Mouse (Mus musculus): Measurements from ENCODE around the gene Ubiad1.

The Ubiad1 gene

DNA sequence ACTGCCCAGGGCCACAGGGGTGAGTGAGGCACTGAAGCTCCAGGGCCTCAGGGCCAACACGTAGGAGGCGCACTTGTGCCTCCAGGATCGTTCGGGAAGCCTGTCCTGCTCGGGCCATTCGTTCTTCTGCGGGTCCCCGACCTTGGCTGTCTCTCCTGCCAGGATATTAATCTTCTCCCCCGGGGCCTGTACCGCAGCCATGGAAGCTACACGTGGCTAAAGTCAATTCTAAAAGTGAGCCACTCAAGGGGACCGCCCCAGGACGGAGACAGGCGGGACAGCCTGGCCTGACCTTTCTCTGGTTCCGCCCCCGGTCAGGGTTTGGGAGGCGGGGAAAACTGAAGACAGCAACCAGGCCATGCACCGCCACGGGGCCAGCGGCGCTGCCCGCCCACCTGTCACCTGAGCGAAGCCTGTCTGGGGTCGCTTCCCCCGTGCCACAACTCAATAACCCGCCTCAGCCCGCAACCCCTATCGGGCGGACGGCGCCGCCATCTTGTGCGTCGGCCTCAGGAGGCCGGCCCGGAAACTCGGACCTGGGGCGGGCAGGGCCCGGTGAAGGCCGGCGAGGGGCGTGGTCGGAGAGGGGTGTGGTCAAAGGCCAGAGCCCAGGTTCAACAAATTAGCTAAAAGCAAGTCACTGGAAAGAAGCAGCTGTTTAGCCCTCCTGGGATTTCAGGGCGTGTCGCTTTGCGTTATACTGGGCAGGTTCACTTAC, at the start of gene Ubiad1:
Gene Ubiad1, minus strand, starts transcription at position 522 of the 718 bp plus-strand sequence.
- in situ Hi-C loops (cut with MboI, MseI), result no loop called here

GRCm38 (mm10) chr4:148491448-148491847, 46.9 kb upstream of the Ubiad1 start:
- in situ Hi-C loops (cut with MboI, MseI), result no loop called here

GRCm38 (mm10) chr4:148490502-148490901, 45.9 kb upstream of the Ubiad1 start:
- in situ Hi-C loops (cut with MboI, MseI), result no loop called here

DNA sequence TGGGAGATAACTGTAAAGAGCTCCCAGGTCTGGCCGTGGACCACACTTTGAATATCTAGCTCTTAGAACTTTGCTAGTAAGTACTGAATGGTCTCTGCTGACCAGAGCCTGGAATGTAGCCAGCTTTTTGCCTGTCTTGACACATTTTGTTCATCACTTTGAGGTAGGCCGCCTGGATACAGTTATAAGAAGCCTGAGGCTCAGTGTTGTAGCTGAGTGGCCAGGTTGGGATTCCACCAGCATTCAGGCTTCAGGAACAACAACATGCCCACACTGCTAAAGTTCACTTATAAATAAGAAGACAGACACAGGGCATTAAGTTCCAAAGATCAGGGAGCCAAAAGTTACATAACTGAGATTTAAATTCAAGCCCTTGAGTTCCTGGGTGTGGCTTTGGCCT, 43.3 kb upstream of the Ubiad1 start:
- in situ Hi-C loops (cut with MboI, MseI), result no loop called here

- in situ Hi-C loops (cut with MboI, MseI), result no loop called here
Observed at GRCm38 (mm10) chr4:148484511-148484910, 39.9 kb upstream of the Ubiad1 start.

DNA sequence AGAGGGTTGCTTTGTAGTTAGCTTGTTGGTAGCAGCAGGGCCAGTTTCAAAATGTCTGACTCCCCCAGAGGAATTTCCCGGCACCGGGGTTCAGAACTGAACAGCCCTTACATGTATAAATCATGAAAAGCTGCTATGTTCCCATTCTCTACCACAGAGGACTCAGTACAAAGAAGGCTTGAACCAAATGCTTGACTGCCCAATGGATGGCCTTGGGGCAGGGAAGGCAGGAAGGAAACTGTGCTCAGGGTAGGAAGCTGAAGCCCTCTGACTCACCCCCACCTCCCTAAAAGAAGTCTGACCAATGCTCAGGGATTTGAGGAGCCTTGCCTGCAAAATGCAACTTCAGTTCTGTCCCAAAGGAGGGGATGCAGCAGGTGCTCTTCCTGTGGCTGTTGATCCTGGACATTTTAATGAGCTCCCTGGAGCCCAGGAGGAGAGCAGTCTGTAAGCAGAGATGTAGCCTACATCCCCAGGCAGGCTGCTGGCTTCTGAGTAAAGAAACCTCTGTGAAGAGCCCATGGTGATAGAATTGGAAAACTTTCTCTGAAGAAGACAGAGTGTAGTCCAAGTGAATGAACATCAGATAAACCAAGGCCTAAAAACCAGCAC, 37.1 kb upstream of the Ubiad1 start:
- in situ Hi-C loops (cut with MboI, MseI), result no loop called here

DNA sequence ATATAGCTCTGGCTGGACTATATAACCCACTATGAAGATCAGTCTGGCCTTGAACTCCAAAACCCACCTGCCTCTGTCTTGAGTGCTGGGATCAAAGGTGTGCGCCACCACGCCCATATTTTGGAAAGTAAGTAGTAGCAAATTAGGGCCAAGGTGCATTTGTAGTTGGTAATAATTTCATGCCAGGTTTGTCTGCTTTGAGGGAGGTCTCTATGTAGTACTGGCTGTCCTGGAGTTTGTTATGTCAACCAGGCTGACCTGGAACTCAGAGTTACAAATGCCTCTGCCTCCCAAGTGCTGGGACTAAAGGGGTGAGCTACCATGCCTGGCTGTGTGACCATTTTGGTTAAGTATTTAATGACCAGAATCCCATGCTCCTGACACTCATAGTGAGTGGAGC, 35.7 kb upstream of the Ubiad1 start:
- in situ Hi-C loops (cut with MboI, MseI), result no loop called here

DNA sequence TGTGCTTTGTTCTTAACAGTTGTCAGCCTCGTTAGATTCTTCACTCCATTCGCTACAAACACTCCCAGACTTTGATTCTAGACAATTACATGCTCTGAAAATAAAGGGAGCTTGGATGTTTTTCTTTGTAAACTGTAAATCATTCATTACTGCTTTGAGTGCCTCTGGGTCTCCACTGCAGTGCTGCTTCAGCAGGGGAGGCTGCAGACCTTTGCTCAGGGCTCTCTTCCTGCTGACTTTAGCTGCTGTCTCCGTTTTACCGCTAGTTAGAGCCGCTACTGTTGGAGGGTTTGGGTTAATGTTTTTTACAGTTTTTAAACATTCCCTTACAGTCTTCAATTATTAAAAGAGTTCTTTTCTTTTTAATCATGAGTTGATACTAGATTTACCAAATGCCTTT, 28.9 kb upstream of the Ubiad1 start:
- in situ Hi-C loops (cut with MboI, MseI), result loop anchor here (25.0 kb wide), 1 partner anchor 611 kb away; the partner anchor contains the start of genes Fv1 and Miip

DNA sequence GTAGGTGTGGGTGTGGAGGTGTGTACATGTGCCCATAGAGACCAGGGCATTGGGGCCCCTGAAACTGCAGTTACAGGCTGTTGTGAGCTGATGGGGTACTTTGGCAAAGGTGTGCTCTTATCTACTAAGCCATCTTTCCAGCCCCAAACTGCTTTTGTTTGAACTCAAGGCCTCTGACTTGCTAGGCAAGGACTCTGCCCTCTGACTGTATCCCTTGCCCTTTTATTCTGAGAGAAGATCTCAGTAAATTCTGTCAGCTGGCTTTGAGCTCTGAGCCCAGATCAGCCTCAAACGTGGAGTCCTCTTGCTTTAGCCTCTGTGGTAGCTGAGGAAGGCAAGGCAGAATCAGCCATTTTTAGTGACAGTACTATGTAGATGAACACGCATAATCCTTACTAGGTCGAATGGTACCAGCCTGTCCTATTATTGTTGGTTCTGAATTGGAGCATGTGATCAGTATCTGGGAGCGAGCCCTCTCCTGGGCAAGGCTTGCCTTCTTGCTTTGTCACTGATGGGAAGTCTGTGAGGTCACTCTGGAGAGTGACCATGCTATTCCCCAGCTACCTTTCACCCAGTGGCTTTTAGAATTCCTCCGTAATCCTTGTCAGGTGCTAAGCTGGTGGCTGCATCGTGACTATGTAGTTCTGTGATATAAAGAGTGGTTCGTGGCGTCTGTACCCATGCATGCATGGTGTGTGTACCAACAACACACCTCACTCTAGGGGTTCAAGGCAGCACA, 28.0 kb upstream of the Ubiad1 start:
- in situ Hi-C loops (cut with MboI, MseI), result loop anchor here (25.0 kb wide), 1 partner anchor 610 kb away; the partner anchor contains the start of genes Fv1 and Miip

GRCm38 (mm10) chr4:148471363-148471806, 26.8 kb upstream of the Ubiad1 start:
- in situ Hi-C loops (cut with MboI, MseI), result loop anchor here (25.0 kb wide), 1 partner anchor 609 kb away; the partner anchor contains the start of genes Fv1 and Miip

GRCm38 (mm10) chr4:148469487-148470252, 25.1 kb upstream of the Ubiad1 start:
- in situ Hi-C loops (cut with MboI, MseI), result loop anchor here (25.0 kb wide), 1 partner anchor 607 kb away; the partner anchor contains the start of genes Fv1 and Miip

DNA sequence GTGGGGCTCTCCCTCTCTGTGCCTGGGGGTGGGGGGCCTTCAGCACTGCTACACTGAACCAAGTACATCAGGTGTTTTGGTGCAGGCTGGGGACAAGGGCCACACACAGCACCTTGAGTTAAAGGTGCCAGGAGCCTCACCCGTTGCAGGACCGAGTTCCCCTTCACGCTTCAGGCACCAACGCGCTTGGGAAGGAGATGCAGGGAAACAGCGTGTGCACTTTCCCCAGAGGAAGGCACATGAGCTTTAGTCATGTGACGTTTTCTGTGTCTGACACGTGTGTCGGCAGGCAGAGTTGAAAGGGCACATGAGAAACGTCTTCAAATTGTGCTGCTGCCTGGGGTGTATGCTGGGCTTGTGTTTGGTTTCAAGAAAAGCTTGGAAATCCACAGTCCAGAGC, 23.8 kb upstream of the Ubiad1 start:
- in situ Hi-C loops (cut with MboI, MseI), result loop anchor here (25.0 kb wide), 1 partner anchor 606 kb away; the partner anchor contains the start of genes Fv1 and Miip

DNA sequence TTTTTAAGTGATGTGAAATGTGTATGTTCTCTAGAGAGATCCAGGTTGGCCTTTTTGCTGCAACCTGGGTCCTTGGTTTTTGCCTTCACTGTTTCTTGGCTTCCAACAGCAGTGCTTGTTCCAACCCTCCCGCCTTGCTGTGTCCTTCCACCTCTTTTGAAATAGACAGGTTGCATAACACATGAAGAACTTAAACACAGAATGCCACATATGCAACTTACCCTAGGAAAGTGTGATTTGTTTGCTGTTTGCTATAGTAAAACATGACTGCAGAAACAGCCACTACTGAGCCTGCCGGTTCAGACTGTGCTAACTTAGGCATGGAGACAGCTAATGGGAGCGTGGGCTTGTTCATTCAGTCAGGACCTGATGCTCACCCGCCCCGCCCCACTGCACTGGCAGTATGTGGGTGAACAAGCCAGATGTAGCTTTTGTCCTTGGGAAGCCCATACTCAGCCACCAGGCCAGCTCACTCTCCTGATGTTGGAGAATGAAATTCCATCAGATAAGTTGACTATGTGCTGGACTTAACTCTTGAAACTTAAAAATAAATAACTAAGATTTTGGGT, 22.0 kb upstream of the Ubiad1 start:
- in situ Hi-C loops (cut with MboI, MseI), result loop anchor here (25.0 kb wide), 1 partner anchor 604 kb away; the partner anchor contains the start of genes Fv1 and Miip

DNA sequence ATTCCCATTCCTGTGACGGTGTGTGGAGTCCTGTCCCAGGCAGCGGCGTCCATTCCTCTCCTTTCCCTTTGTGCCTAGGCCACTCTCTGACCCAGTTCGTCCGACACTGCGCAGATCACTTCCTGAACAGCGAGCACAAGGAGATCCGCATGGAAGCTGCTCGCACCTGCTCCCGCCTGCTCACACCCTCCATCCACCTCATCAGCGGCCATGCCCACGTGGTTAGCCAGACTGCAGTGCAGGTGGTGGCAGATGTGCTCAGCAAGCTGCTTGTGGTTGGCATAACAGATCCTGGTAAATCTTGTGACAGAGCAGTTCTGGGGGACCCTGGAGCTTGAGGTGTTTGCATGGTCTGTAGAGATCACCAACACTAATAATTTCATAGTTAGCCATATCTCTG, 20.3 kb upstream of the Ubiad1 start:
- in situ Hi-C loops (cut with MboI, MseI), result loop anchor here (25.0 kb wide), 1 partner anchor 603 kb away; the partner anchor contains the start of genes Fv1 and Miip

- in situ Hi-C loops (cut with MboI, MseI), result loop anchor here (25.0 kb wide), 1 partner anchor 602 kb away; the partner anchor contains the start of genes Fv1 and Miip
Observed at GRCm38 (mm10) chr4:148464301-148464700, 19.7 kb upstream of the Ubiad1 start.

DNA sequence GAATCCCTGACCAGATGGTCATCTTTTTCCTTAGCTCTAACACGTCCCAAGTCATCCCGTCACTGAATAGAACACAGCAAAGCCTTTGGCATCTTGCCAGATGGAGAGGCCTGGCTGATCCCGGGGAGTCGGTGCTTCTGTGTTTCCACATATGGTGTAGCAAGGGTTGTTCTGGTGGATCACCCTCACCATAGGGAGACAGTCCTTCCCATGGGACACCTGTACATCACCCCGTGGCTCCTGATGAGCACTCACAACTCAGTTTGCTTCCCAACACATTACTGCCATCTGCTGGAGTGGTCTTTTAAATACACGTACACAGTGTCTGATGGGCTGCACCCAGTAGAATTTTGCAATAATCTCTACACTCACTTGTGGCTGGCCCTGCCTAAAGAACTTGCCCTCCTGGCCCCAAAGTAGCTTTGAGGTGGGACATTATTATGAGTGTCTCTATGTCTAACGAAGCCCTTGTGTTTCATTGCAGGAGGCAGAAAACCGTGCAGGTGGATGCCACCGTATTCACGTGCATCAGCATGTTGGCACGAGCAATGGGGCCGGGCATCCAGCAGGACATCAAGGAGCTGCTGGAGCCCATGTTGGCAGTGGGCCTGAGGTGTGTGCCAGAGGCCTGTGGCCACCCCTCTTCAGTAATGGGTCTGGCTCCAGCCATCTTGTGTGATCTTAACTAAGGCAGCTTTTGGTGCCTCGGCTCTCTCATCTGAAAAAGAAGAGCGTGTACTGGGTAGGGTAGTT, 18.8 kb upstream of the Ubiad1 start:
- in situ Hi-C loops (cut with MboI, MseI), result loop anchor here (25.0 kb wide), 1 partner anchor 601 kb away; the partner anchor contains the start of genes Fv1 and Miip

DNA sequence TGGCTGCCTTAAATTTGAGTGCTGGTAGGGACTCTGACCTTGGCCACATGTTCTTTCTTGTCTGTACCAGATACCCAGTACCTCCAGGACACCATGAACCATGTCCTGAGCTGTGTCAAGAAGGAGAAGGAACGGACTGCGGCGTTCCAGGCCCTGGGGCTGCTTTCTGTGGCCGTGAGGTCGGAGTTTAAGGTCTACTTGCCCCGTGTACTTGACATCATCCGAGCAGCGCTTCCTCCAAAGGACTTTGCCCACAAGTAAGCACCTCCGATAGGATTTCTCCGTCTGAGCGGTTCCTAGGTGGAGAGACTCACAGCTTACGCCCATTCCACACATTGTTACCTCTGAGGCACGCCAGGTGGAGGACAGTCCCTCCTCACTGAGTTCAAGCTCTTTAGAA, 18.1 kb upstream of the Ubiad1 start:
- in situ Hi-C loops (cut with MboI, MseI), result loop anchor here (25.0 kb wide), 1 partner anchor 600 kb away; the partner anchor contains the start of genes Fv1 and Miip

DNA sequence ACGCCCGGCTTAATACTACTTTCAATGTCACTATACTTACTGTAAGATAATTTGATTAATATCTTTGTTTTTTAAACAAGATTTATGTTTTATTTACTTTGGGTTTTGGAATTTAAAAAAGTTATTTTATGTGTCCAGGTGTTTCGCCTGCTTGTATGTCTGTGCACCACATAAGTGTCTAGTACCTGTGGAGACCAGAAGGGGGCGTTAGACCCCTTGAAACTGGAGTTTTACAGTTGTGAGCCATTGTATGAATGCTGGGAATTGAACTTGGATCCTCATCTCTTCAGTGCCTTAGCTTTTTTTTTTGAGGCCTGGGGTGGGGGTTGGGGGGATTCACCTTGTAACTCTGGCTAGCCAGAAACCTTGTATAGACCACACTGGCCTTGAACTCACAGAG, 17.2 kb upstream of the Ubiad1 start:
- in situ Hi-C loops (cut with MboI, MseI), result loop anchor here (25.0 kb wide), 1 partner anchor 599 kb away; the partner anchor contains the start of genes Fv1 and Miip

- in situ Hi-C loops (cut with MboI, MseI), result loop anchor here (25.0 kb wide), 1 partner anchor 598 kb away; the partner anchor contains the start of genes Fv1 and Miip
Observed at GRCm38 (mm10) chr4:148460656-148461284, 16.2 kb upstream of the Ubiad1 start.
